Mouse (Mus musculus) hindbrain, embryonic 16.5 days (tissue): ENCODE results near the gene Eefsec. TPM values are rescaled to one million over a fixed set of nuclear protein-coding genes. Genes with fewer than 3 reads are reported as not detected.

Experiments used
- ATAC-seq: fragments of 200-750 bp; cut with Nextera tagmentation; 2 replicates; pipeline ENCODE4 v1.8.0; 2017; ENCODE audit warnings: moderate TSS enrichment, moderate library complexity
- H3K27ac ChIP-seq: fragments of 300-500 bp; sonication (generic); 2 replicates; pipeline ENCODE4 v1.5.1; 2014; ENCODE audit warnings: low read depth, mild to moderate bottlenecking, control low read depth, low read length, moderate library complexity
- H3K27me3 ChIP-seq: fragments of 300-500 bp; sonication (generic); replicated peaks from 2 replicates; pipeline ENCODE4 v1.6.1; 2014; ENCODE audit warnings: low read length; ENCODE audit not compliant: control insufficient read depth, insufficient read depth
- H3K36me3 ChIP-seq: fragments of 300-500 bp; sonication (generic); 2 replicates; pipeline ENCODE4 v1.6.1; 2014; ENCODE audit warnings: mild to moderate bottlenecking, low read length, moderate library complexity, mixed read lengths; ENCODE audit not compliant: control insufficient read depth, insufficient read depth
- H3K4me1 ChIP-seq: fragments of 300-500 bp; sonication (generic); 2 replicates; pipeline ENCODE4 v1.6.1; 2014; ENCODE audit warnings: low read depth, low read length; ENCODE audit not compliant: control insufficient read depth, insufficient read depth
- H3K4me2 ChIP-seq: fragments of 300-500 bp; sonication (generic); 2 replicates; pipeline ENCODE4 v1.6.1; 2014; ENCODE audit warnings: mild to moderate bottlenecking, low read length, control low read depth, moderate library complexity
- H3K4me3 ChIP-seq: fragments of 300-500 bp; sonication (generic); 2 replicates; pipeline ENCODE4 v1.5.1; 2014; ENCODE audit warnings: mild to moderate bottlenecking, low read length, control low read depth, moderate library complexity
- H3K9ac ChIP-seq: fragments of 300-500 bp; sonication (generic); 2 replicates; pipeline ENCODE4 v1.6.1; 2014; ENCODE audit warnings: low read depth, mild to moderate bottlenecking, control low read depth, low read length, moderate library complexity
- H3K9me3 ChIP-seq: fragments of 300-500 bp; sonication (generic); 2 replicates; pipeline ENCODE4 v1.6.1; 2014; ENCODE audit warnings: mild to moderate bottlenecking, low read length, moderate library complexity; ENCODE audit not compliant: control insufficient read depth
- WGBS: fragments of 180-500 bp; shearing (Covaris S2); extraction: QIAGEN DNeasy Blood & Tissue Kit; methylation state at CpG from one replicate; pipeline ENCODE4 v1.1.7; 2014; 5-methylcytosine and 5-hydroxymethylcytosine counted together
- polyA plus RNA-seq: library from polyadenylated mRNA; unstranded; fragments of >200 nt; fragmentation: Nextera tagmentation; extraction: Ambion mirVana; gene quantifications from 2 replicates; pipeline ENCODE4 v1.2.1, GENCODE M21; 2015

Gene Eefsec
- polyA plus RNA-seq, 1 experiment from 2014 or later: 24.4 TPM

DNA sequence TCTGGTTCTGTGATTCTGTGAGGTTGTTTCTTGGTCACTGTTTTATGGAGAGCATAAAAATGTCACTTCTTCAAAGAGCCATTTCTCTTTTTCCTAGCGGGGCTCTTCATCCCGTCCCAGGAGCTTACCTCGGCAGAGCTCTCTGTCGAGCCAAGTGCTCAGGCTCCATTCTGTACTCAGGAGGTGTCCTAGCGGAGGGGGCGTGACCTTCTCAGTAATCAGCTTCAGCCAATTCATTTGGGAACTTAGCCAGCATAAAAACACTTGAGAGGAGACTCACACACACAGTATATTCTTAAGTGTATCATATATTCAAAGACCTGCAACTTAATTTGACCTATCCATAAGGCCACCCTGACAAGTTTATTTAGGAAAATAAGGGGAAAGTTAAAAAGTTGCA lies 34.1 kb upstream of the Eefsec start:
- H3K27ac ChIP-seq: no peak overlapping the region
- H3K4me1 ChIP-seq: no peaks in the 10 kb centered on the region
- WGBS: 62% methylated on average over 6 of the region's 6 CpGs
- no peak overlapping the region for H3K4me2 ChIP-seq
- ATAC-seq: no peak
- no peaks in the 10 kb centered on the region for H3K9me3 ChIP-seq
- H3K36me3 ChIP-seq: peaks cover 21% of the 10 kb centered on the region
- no peaks in the 10 kb centered on the region for H3K27me3 ChIP-seq
- no peak overlapping the region for H3K4me3 ChIP-seq
- H3K9ac ChIP-seq: no peak overlapping the region

DNA sequence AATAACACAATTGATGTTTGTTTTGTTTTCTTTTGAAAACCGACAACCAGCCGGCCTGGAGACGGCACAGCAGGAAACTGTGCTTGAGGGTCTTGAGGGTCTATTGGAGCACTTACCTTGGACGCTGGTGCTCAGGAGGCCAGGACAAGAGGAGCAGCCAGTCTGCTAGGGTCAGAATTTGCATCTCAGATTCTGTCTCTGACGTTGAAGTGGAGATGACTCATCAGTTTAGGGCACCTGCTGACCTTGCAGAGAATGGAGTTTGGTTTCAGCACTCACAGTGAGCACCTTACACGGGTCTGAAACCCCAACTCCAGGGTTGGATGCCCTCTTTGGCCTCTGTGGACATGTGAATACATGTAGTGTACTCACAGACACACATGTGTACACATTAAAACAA lies 23.5 kb upstream of the Eefsec start:
- no peak overlapping the region for H3K9ac ChIP-seq
- no peaks in the 10 kb centered on the region for H3K9me3 ChIP-seq
- H3K4me3 ChIP-seq: no peak overlapping the region
- H3K4me1 ChIP-seq: peaks cover 10% of the 10 kb centered on the region
- no peaks in the 10 kb centered on the region for H3K27me3 ChIP-seq
- 61% methylated on average over 6 of the region's 6 CpGs for WGBS
- H3K36me3 ChIP-seq: peaks cover 16% of the 10 kb centered on the region; the same call in 1 of the 2 replicates
- no peak overlapping the region for H3K27ac ChIP-seq
- H3K4me2 ChIP-seq: no peak overlapping the region
- no peak for ATAC-seq

DNA sequence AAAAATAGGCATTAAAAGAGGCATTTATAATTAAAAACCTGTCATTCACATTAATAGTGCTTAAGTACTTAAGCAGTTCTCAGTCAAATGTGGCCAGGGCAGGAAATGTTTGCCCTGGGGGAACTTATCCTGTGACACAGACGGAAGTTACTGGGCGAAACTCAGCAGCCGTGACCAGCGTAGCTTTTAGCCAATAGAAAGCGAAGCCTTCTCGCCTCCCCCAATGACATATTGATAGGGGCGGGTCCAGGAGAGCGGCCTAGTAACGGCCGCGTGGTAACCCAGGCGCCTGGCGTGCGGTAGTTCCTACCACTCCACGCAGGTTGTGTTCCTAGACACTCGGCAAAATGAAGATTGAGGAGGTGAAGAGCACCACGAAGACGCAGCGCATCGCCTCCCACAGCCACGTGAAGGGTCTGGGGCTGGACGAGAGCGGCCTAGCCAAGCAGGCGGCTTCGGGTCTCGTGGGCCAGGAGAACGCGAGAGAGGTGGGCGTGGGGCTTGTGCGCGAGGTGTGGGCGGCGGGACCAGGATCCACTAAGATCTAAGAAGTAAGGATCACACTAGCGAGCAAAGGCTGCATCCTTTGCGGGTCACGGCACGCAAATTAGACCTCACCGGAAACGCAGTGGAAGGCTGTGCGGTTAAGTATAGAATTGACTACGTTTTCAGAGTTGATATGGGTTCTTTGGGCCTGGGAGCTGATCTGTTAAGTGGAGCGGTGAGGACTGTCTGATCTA lies 19.0 kb upstream of the Eefsec start, which contains the start of gene Ruvbl1:
Ruvbl1 (plus strand) TSS at position 229 of the 740 bp plus-strand sequence.
- peak within 1 kb of the TSS; percentile 75 for H3K9ac ChIP-seq
- no peaks in the 10 kb centered on the region for H3K27me3 ChIP-seq
- peak within 1 kb of the TSS; percentile 82 for H3K4me2 ChIP-seq
- H3K36me3 ChIP-seq: peaks cover 4% of the 10 kb centered on the region; the same call in 1 of the 2 replicates
- H3K27ac ChIP-seq: no peak within 1 kb of the TSS
- no peaks in the 10 kb centered on the region for H3K9me3 ChIP-seq
- peak within 1 kb of the TSS; percentile 65 for H3K4me3 ChIP-seq
- ATAC-seq: peak; percentile 100
- WGBS: under 1% methylated on average over 40 of the region's 42 CpGs
- H3K4me1 ChIP-seq: peaks cover 10% of the 10 kb centered on the region

DNA sequence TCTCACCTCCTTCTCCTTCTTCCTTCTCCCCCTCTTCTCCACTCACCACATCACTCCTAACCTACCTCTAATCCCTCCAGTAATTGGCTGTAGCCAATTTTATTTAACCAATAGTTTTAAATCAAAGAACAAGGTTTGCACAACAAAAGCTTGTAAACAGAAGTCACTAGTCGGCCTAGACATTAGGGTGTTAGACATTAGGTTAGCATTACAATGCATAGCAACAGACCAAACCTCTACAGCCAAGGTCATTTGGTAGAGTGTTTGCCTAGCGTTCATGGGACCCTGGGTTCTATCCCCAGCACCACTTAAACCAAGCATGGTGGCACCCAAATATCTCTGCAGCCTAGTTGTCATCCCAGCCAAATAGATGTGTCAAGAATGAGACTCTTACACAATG lies 8.2 kb upstream of the Eefsec start:
- H3K4me3 ChIP-seq: no peak overlapping the region
- no peak overlapping the region for H3K27ac ChIP-seq
- 77% methylated on average over 2 of the region's 2 CpGs for WGBS
- no peak overlapping the region for H3K9ac ChIP-seq
- no peaks in the 10 kb centered on the region for H3K4me1 ChIP-seq
- H3K27me3 ChIP-seq: no peaks in the 10 kb centered on the region; the same call in 1 of the 2 replicates
- H3K4me2 ChIP-seq: no peak overlapping the region
- no peaks in the 10 kb centered on the region for H3K36me3 ChIP-seq
- no peak for ATAC-seq
- no peaks in the 10 kb centered on the region for H3K9me3 ChIP-seq

DNA sequence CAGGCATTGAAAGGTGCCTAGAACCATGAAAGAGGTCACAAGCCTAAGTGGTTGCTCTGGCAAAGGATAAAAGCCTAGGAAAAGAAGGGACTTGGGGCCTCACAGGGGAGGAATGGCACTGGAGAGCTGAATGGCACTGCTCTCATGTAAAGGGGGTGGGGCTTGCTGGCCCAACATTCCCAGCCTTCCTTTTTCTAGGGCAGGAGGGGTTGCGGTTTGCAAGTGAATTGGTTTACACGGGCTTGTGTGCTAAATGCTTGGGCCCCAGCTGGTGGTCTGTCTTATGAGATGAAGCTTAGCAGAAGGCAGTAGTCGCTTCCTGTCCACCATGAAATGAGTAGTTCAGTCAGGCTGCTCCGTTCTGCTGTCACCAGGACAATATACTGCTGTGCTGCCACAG lies 1.1 kb upstream of the Eefsec start:
- Histone ChIP-seq H3K9ac (no peak overlapping the region), H3K4me1 (peaks cover 7% of the 10 kb centered on the region), H3K4me3 (no peak overlapping the region), H3K9me3 (no peaks in the 10 kb centered on the region), H3K36me3 (no peaks in the 10 kb centered on the region), H3K4me2 (no peak overlapping the region), H3K27me3 (no peaks in the 10 kb centered on the region; the same call in 1 of the 2 replicates), H3K27ac (no peak overlapping the region)
- 14% methylated on average over 4 of the region's 4 CpGs for WGBS
- no peak for ATAC-seq

DNA sequence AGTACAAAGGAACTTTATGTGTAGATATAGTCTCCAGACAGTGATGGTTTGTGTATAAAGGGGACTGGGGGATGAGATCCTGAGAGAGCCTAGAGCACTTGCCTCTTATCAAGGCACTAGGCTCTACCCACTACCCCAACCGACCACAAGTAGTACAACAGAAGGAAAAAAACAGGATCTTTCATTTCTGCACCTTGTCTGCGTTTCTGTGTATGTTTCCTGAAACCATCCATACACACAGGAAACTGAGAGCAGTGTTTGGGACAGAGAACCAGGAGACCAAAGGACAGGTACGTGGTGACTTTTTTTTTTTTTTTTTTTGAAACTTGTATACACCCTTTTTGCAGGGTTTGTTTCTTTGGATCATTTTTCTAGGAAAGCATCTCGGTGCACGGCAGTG lies 678 bp downstream of the Eefsec start:
- H3K4me2 ChIP-seq: peak overlapping the region; percentile 78
- H3K27me3 ChIP-seq: no peaks in the 10 kb centered on the region; the same call in 1 of the 2 replicates
- WGBS: 14% methylated on average over 5 of the region's 5 CpGs
- H3K4me1 ChIP-seq: peaks cover 7% of the 10 kb centered on the region
- no peaks in the 10 kb centered on the region for H3K9me3 ChIP-seq
- ATAC-seq: no peak
- peak overlapping the region; percentile 74 for H3K4me3 ChIP-seq
- H3K36me3 ChIP-seq: no peaks in the 10 kb centered on the region
- H3K27ac ChIP-seq: no peak overlapping the region; the same call in 1 of the 2 replicates
- peak overlapping the region; percentile 89 for H3K9ac ChIP-seq

DNA sequence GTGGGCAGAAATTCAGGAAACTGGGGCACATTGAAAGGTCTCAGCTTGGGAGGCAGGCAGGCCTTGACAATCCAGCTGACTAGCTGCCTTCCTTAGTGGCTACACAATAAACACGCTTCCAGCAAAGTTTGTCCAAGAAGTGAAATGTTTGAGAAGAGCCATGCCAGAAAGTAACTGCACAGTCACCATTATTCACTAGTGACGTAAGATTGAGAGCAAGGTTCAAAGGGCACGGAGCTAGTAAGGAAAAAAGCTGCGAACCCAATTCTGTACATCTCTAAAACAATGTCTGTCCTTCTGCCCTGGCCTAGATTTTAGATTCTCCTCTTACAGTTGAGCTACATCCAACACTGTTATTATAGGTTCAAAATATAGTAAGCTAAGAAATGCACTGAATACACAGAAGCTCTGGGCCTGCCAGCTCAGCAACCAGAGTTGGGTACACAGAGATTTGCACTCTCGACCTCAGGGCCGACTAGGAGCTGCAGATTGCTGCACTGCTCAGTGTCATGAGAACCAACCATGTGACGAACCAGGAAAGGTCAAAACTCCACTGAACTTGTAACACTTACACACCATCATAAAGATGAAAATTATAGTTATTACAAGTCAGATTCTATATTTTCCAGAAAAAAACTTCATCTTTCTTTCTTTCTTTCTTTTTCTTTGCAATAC lies 2.1 kb downstream of the Eefsec start:
- Histone ChIP-seq H3K4me3 (no peak overlapping the region), H3K27me3 (no peaks in the 10 kb centered on the region), H3K9ac (no peak overlapping the region), H3K9me3 (no peaks in the 10 kb centered on the region), H3K36me3 (no peaks in the 10 kb centered on the region), H3K27ac (no peak overlapping the region), H3K4me1 (peaks cover 9% of the 10 kb centered on the region), H3K4me2 (no peak overlapping the region)
- 84% methylated on average over 7 of the region's 7 CpGs for WGBS
- ATAC-seq: no peak

DNA sequence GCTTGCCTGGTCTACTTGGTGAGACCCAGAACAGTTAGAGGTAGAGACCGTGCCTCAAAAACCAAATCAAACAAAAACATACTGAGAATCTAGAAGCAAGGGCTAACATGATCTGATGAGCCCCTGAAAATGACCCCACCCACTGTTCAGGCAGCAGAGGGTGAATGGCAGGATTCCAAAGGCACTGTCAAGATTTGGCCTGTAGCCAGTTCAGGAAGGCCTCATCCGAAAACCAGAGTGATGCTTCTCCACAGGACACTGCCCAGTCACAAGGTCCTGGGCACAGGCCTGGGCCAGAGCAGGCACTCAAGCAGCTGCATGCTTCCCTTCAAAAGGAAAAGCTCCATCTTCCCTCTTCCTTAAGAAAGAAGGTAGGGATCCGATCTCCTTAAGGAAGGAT lies 2.9 kb downstream of the Eefsec start:
- no peak overlapping the region for H3K4me2 ChIP-seq
- H3K9me3 ChIP-seq: no peaks in the 10 kb centered on the region
- WGBS: 79% methylated on average over 3 of the region's 3 CpGs
- H3K27me3 ChIP-seq: no peaks in the 10 kb centered on the region
- peaks cover 9% of the 10 kb centered on the region for H3K4me1 ChIP-seq
- no peak overlapping the region for H3K27ac ChIP-seq
- H3K4me3 ChIP-seq: no peak overlapping the region
- ATAC-seq: no peak
- no peaks in the 10 kb centered on the region for H3K36me3 ChIP-seq
- H3K9ac ChIP-seq: no peak overlapping the region

DNA sequence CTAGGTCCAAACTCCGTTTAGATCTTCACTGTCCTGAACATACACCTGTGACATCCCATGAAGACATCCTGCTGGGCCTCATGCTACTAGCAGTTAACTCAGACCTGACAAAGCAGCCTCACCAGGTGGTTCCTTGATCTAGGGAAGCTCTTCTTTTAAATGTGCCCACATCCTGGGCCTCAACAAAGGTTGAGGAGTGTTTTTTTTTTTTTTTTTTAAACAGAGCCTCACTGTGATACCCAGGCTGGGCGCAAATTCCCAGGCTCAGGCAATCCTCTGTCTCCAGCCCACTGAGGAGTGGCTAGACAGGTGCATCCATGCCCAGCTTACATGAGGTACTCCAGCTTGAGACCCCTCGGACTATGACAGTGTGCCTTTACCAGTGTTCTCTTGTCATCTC lies 3.8 kb downstream of the Eefsec start:
- WGBS: 64% methylated on average over 3 of the region's 3 CpGs
- H3K9me3 ChIP-seq: no peaks in the 10 kb centered on the region
- H3K27ac ChIP-seq: no peak overlapping the region
- no peak overlapping the region for H3K4me2 ChIP-seq
- no peaks in the 10 kb centered on the region for H3K27me3 ChIP-seq
- peaks cover 9% of the 10 kb centered on the region for H3K4me1 ChIP-seq
- H3K9ac ChIP-seq: no peak overlapping the region
- ATAC-seq: no peak
- no peak overlapping the region for H3K4me3 ChIP-seq
- no peaks in the 10 kb centered on the region for H3K36me3 ChIP-seq
